Mouse (Mus musculus): ENCODE results near the gene Foxb1.

DNA sequence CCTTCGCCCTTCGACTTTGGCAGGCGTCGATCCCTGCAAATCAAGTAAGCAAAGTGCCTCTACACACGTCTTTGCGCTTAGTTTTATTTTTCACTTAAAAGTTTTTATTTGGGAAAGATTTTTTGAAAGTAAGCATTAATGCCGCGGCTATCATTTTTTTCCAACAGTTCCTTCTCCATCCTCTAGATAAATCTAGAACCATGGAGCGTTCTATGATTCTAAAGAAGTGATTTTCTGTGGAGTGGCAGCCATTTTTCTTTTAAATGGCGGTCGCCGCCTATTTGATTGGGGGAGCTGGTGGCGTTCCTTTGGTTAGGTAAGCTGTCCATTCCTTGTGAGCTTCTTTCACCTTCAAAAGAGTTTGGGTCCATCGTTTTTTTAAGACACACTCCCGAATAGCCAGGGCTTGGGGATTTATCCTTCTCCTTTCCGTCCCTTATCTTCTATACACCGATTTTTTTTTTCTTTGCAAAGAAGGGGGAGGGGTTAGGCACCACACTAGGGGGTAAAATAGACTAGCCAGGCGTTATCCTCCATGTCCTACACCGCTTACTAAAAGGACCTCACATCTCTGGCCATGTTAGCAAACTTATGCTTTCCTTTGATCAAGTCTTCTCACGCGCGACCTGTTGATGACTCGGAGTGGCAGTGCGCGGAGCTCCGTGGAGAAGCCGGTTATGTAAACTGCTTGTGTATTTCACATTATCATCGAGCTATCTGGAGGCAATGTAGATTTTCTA, 7.6 kb upstream of the Foxb1 start:
- no peak for TF ChIP-seq CTCF (IDR thresholded peaks at IDR 0.05; ENCODE audit: extremely low read depth, insufficient read depth, insufficient read length, insufficient replicate concordance)
- no peak for TF ChIP-seq POLR2A (IDR thresholded peaks at IDR 0.05; ENCODE audit: low read depth, low read length)
